Mouse (Mus musculus): ENCODE results near the gene Cd47. TPM values are rescaled to one million over a fixed set of nuclear protein-coding genes. Genes with fewer than 3 reads are reported as not detected.

Gene Cd47
- polyA plus RNA-seq, 1 experiment = 124 TPM

DNA sequence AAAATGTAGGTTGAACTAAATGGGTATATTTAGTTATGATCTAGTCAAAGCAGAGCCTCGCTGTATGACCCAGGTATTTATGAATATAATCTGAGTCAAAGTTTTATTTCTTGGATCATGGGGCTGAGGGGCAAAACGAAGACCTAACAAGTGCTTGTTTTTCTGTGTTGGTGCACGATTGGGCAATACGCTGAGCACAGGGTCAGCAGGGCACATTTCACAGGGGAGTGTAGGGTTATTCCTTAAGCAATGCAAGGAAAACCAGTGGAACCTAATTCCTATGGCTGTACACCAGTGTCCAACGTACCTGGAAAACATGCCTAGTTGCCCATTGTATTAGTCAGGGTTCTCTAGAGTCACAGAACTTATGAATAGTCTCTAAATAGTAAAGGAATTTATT is 12.6 kb upstream of the Cd47 start:
- no peaks in the 10 kb centered on the region; the same call in 1 of the 2 replicates for H3K4me1 ChIP-seq (ENCODE audit: control insufficient read depth, insufficient read depth, low read length)
- TF ChIP-seq POLR2A (IDR thresholded peaks at IDR 0.05; ENCODE audit: low read depth, low read length) (no peak), CTCF (IDR thresholded peaks at IDR 0.05; ENCODE audit: borderline replicate concordance, insufficient read depth, low read length) (no peak)
- no peak overlapping the region for H3K4me3 ChIP-seq (ENCODE audit: insufficient read depth, low read length)
- no peak overlapping the region for H3K27ac ChIP-seq (ENCODE audit: insufficient read depth, low read length)

DNA sequence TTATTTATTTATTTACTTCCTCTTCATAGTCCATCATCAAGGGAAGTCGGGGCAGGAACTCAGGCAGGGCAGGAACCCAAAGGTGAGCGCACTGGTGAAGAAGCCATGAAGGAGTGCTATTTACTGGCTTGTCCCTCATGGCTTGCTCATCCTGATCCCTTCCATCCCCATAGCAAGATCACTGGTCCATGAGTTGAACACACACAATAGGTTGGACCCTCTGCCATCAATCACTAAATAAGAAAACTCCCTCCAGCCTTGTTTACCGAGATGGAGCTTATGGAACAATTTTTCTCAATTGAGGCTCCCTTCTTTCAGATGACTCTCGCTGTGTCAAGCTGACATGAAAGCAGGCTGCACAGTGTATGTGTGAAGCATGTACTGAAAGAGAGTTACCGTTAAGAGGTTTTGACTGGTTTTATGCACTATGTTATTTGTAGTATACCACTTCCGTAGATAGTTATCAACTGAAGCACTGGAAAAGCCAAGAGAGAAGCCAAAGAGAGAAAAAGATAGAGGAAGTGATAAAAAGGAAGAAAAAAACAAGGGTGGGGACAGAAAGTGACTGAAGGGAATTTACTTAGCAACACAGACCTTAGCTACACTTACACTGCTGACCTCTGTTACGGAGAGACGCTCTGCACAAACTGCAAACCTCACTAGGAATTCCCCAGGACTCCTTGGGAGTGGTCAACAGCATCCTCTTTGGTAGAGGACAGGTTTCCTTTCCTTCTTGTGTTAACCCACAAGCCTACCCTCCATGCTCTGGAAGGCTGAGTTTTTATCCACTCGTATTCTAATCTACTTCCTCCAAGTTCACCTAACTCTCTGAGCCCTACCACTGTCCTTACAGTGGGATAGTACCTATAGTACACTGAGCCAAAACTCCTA is 9.5 kb upstream of the Cd47 start:
- Histone ChIP-seq H3K4me1 (ENCODE audit: control insufficient read depth, insufficient read depth, low read length) (no peaks in the 10 kb centered on the region; the same call in 1 of the 2 replicates), H3K27ac (ENCODE audit: insufficient read depth, low read length) (no peak overlapping the region), H3K4me3 (ENCODE audit: insufficient read depth, low read length) (no peak overlapping the region)
- no peak for TF ChIP-seq CTCF (IDR thresholded peaks at IDR 0.05; ENCODE audit: borderline replicate concordance, insufficient read depth, low read length)
- TF ChIP-seq POLR2A (IDR thresholded peaks at IDR 0.05; ENCODE audit: low read depth, low read length) = no peak

DNA sequence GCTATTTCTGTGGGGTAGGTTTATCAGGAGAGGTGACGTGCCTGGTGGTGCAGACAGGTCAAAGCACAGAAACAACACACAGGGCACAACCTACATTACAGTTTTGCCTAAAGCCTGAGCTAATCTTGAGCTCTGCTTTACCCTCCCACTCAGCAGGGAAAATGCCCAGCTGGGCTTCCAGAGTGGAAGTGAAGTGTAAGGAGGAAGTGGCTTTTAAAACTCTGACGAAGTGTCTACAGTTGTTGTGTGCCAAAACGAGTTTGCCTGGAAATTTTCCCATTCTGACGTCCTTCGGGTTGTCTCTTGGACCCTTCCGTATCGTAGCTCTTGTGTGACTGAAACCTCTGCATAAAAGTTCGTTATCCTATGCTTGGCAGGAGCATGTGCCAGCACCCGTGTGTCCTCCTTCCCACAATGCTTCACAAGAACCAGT is 7.9 kb upstream of the Cd47 start:
- no peak for TF ChIP-seq POLR2A (IDR thresholded peaks at IDR 0.05; ENCODE audit: low read depth, low read length)
- no peak for TF ChIP-seq CTCF (IDR thresholded peaks at IDR 0.05; ENCODE audit: borderline replicate concordance, insufficient read depth, low read length)
- no peak overlapping the region for H3K27ac ChIP-seq (ENCODE audit: insufficient read depth, low read length)

DNA sequence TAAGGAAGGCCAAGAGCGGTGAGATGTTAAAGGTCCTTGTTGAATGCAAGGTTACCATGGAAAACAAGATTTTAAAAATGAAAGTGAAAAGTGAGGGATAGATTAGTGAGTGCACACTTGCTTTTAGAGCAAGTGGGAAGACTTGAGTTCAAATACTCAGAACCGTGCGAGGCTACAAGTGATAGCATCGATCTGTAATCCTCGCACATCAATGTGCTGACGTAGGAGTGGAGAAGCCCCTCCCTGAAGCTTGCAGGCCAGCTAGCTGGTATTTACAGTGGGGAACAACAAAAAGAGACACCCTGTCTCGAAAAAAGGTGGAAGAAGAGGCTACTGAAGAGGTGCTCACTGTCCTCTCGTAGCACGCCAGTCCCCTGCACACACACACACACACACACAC is 6.7 kb upstream of the Cd47 start:
- Histone ChIP-seq H3K4me3 (ENCODE audit: insufficient read depth, low read length) (no peak overlapping the region), H3K27ac (ENCODE audit: insufficient read depth, low read length) (no peak overlapping the region), H3K4me1 (ENCODE audit: control insufficient read depth, insufficient read depth, low read length) (no peaks in the 10 kb centered on the region; the same call in 1 of the 2 replicates)
- TF ChIP-seq CTCF (IDR thresholded peaks at IDR 0.05; ENCODE audit: borderline replicate concordance, insufficient read depth, low read length) (no peak), POLR2A (IDR thresholded peaks at IDR 0.05; ENCODE audit: low read depth, low read length) (no peak)

More for the DNA sequence above, 7.9 kb upstream of the Cd47 start:
- H3K4me1 ChIP-seq (ENCODE audit: control insufficient read depth, insufficient read depth, low read length) = no peaks in the 10 kb centered on the region; the same call in 1 of the 2 replicates
- H3K4me3 ChIP-seq (ENCODE audit: insufficient read depth, low read length) = no peak overlapping the region

DNA sequence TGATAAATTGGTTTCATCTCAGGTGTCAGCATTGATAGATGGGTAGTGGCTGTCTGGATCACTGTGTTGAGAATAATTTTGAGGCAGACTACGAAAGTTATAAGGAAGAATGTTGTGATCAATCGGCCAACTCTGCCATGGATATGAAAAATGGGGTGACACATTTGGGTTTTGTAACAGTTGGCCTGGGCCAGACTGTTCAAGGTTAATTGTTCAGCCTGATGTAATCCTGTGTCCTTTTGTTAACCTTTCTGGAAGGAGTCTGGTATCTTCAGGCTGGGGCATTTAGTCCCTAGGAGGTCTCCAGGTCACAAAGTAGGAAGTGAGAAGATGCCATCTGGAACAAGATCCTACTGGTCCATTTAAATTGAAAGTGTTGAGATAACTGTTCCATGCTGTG is 4.1 kb upstream of the Cd47 start:
- Histone ChIP-seq H3K27ac (ENCODE audit: insufficient read depth, low read length) (no peak overlapping the region), H3K4me3 (ENCODE audit: insufficient read depth, low read length) (no peak overlapping the region), H3K4me1 (ENCODE audit: control insufficient read depth, insufficient read depth, low read length) (no peaks in the 10 kb centered on the region; the same call in 1 of the 2 replicates)
- TF ChIP-seq CTCF (IDR thresholded peaks at IDR 0.05; ENCODE audit: borderline replicate concordance, insufficient read depth, low read length) = no peak
- no peak for TF ChIP-seq POLR2A (IDR thresholded peaks at IDR 0.05; ENCODE audit: low read depth, low read length)

DNA sequence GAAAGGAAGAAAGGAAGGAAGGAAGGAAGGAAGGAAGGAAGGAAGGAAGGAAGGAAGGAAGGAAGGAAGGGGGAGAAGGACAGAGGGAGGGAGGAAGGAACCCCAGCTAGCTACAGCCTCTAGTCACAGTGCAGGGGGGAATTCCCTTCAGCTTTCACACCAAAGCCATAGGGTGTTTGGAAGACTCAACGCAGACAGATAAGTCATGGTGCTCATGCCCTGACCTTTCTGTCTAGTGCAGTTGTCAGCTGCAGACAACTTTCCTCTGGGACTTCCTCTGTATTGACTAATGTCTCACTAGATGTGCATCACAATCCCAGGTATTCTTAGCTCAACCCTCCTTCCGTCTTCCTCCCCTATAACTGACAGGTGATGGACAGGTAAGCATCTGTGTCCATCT is 3.4 kb upstream of the Cd47 start:
- H3K4me3 ChIP-seq (ENCODE audit: insufficient read depth, low read length) = no peak overlapping the region
- TF ChIP-seq CTCF (IDR thresholded peaks at IDR 0.05; ENCODE audit: borderline replicate concordance, insufficient read depth, low read length) (no peak), POLR2A (IDR thresholded peaks at IDR 0.05; ENCODE audit: low read depth, low read length) (no peak)

DNA sequence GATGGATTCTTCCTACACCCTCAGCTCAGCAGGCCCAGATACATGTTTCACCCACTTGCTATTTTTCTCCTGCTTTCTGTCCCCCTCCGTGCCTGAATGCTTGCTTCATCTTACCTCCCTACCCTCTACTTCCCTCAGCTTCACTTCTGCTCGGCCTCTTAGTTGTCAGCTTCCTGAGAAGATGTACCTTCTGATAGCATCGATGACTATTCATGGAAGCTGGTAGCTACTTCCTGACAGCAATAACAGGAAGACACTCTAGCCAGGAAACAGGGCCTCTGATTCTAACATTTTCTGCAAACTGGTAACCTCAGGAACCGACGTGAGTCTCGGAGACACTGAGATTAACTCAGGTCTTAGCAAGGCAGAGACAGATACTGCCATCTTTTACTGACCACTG is 1.5 kb upstream of the Cd47 start:
- TF ChIP-seq POLR2A (IDR thresholded peaks at IDR 0.05; ENCODE audit: low read depth, low read length) = no peak
- H3K4me1 ChIP-seq (ENCODE audit: control insufficient read depth, insufficient read depth, low read length) = no peaks in the 10 kb centered on the region
- H3K4me3 ChIP-seq (ENCODE audit: insufficient read depth, low read length) = no peak overlapping the region
- no peak overlapping the region for H3K27ac ChIP-seq (ENCODE audit: insufficient read depth, low read length)

More for the DNA sequence above, 3.4 kb upstream of the Cd47 start:
- Histone ChIP-seq H3K27ac (ENCODE audit: insufficient read depth, low read length) (no peak overlapping the region), H3K4me1 (ENCODE audit: control insufficient read depth, insufficient read depth, low read length) (no peaks in the 10 kb centered on the region; the same call in 1 of the 2 replicates)

DNA sequence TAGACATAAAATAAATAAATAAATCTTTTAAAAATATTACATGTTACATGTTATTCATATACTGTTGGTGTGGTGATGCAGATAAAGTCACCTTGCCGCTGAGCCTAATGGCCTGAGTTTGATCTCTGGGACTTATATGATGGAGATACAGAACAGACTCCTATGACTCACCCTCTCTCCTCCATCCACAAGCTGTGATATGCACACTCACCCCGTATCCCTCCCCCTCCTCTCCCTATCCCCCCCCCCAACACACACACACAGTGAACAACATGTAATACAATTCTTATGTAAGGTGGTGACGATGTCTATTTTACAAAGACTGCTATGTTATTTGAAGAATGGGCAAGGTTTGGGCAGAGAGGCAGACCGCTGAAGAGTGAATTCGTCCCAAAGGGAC is 663 bp downstream of the Cd47 start:
- no peaks in the 10 kb centered on the region for H3K4me1 ChIP-seq (ENCODE audit: control insufficient read depth, insufficient read depth, low read length)
- no peak overlapping the region for H3K27ac ChIP-seq (ENCODE audit: insufficient read depth, low read length)
- no peak overlapping the region for H3K4me3 ChIP-seq (ENCODE audit: insufficient read depth, low read length)
- no peak for TF ChIP-seq CTCF (IDR thresholded peaks at IDR 0.05; ENCODE audit: borderline replicate concordance, insufficient read depth, low read length)
- no peak for TF ChIP-seq POLR2A (IDR thresholded peaks at IDR 0.05; ENCODE audit: low read depth, low read length)

DNA sequence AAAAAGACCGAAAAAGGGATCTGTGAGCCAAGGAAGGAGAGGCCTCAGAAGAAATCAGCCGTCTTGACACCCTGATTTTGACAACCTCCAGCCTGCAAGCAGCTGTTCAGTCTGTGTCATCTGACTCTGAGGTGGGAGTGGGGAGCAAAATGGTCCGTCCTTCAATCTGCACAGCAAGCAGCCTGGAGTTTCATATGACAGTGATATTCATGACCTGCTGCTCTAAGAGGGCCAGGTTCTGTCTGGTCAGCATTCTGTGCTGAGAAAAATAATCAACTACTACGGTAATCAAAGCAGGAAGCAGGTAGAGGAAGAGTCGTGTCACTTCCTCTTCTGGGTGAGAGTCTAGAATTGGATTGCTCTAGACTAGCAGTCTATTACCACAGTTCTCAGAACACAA is 1.1 kb downstream of the Cd47 start:
- TF ChIP-seq CTCF (IDR thresholded peaks at IDR 0.05; ENCODE audit: borderline replicate concordance, insufficient read depth, low read length) (no peak), POLR2A (IDR thresholded peaks at IDR 0.05; ENCODE audit: low read depth, low read length) (no peak)
- Histone ChIP-seq H3K4me1 (ENCODE audit: control insufficient read depth, insufficient read depth, low read length) (no peaks in the 10 kb centered on the region), H3K4me3 (ENCODE audit: insufficient read depth, low read length) (no peak overlapping the region), H3K27ac (ENCODE audit: insufficient read depth, low read length) (no peak overlapping the region)

DNA sequence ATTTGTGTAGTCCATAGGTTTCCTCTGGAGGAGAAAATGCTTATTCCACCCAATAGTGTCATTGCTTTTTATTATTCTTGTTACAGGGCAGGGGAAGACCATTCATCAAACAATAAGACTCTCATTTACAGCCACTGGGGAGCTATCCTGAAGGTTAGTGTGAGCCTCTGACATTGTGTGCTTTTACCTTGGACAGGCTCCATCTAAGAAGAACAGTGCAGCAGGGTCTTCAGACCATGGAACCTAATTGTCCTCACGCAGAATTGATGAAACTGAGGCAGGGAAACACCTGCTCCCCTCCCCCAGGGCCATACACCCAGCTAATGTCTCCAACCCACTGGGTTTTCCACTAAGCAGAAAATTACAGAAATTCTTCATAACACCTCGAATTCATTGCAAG is 2.7 kb downstream of the Cd47 start:
- H3K4me3 ChIP-seq (ENCODE audit: insufficient read depth, low read length) = no peak overlapping the region
- no peak for TF ChIP-seq POLR2A (IDR thresholded peaks at IDR 0.05; ENCODE audit: low read depth, low read length)
- no peak for TF ChIP-seq CTCF (IDR thresholded peaks at IDR 0.05; ENCODE audit: borderline replicate concordance, insufficient read depth, low read length)
- no peak overlapping the region for H3K27ac ChIP-seq (ENCODE audit: insufficient read depth, low read length)
- no peaks in the 10 kb centered on the region for H3K4me1 ChIP-seq (ENCODE audit: control insufficient read depth, insufficient read depth, low read length)
